Mouse (Mus musculus) lung, embryonic 15.5 days (tissue): ENCODE data around the gene Rad18. TPM values are rescaled to one million over a fixed set of nuclear protein-coding genes. Genes with fewer than 3 reads are reported as not detected.
"Not testable (repeated sequence)": the region's sequence is repeated elsewhere in the genome, so short reads cannot be mapped to it uniquely, and the experiment has no call there.

Experiments used
- ATAC-seq: fragments of 200-750 bp; cut with Nextera tagmentation; 2 replicates; pipeline ENCODE4 v1.8.0; 2017; ENCODE audit warnings: moderate number of reproducible peaks, borderline replicate concordance; ENCODE audit not compliant: low FRiP score, low TSS enrichment; ENCODE audit errors: extremely low read depth
- H3K27ac ChIP-seq: fragments of 300-500 bp; sonication (generic); 2 replicates; pipeline ENCODE4 v1.5.1; 2015; ENCODE audit warnings: moderate library complexity, mild to moderate bottlenecking, inconsistent platforms
- H3K27me3 ChIP-seq: fragments of 300-500 bp; sonication (generic); 2 replicates; pipeline ENCODE4 v1.6.1; 2015; ENCODE audit warnings: inconsistent platforms
- H3K36me3 ChIP-seq: fragments of 300-500 bp; sonication (generic); 2 replicates; pipeline ENCODE4 v1.6.1; 2015; ENCODE audit warnings: inconsistent platforms
- H3K4me1 ChIP-seq: fragments of 300-500 bp; sonication (generic); 2 replicates; pipeline ENCODE4 v1.6.1; 2015; ENCODE audit warnings: inconsistent platforms
- H3K4me2 ChIP-seq: fragments of 300-500 bp; sonication (generic); 2 replicates; pipeline ENCODE4 v1.6.1; 2015; ENCODE audit warnings: inconsistent platforms, mild to moderate bottlenecking, moderate library complexity
- H3K4me3 ChIP-seq: fragments of 300-500 bp; sonication (generic); 2 replicates; pipeline ENCODE4 v1.5.1; 2015; ENCODE audit warnings: mild to moderate bottlenecking, inconsistent platforms
- H3K9ac ChIP-seq: fragments of 300-500 bp; sonication (generic); 2 replicates; pipeline ENCODE4 v1.6.1; 2015; ENCODE audit warnings: inconsistent platforms
- H3K9me3 ChIP-seq: fragments of 300-500 bp; sonication (generic); 2 replicates; pipeline ENCODE4 v1.6.1; 2016; ENCODE audit warnings: inconsistent platforms
- WGBS: fragments of 180-500 bp; shearing (Covaris S2); methylation state at CpG from one replicate; pipeline ENCODE4 v1.1.7; 2015; 5-methylcytosine and 5-hydroxymethylcytosine counted together
- polyA plus RNA-seq: library from polyadenylated mRNA; unstranded; fragments of >200 nt; fragmentation: Nextera tagmentation; extraction: Ambion mirVana; gene quantifications from 2 replicates; pipeline ENCODE4 v1.2.1, GENCODE M21; 2015

Gene Rad18
- polyA plus RNA-seq, 1 experiment from 2014 or later, result 48.4 TPM

DNA sequence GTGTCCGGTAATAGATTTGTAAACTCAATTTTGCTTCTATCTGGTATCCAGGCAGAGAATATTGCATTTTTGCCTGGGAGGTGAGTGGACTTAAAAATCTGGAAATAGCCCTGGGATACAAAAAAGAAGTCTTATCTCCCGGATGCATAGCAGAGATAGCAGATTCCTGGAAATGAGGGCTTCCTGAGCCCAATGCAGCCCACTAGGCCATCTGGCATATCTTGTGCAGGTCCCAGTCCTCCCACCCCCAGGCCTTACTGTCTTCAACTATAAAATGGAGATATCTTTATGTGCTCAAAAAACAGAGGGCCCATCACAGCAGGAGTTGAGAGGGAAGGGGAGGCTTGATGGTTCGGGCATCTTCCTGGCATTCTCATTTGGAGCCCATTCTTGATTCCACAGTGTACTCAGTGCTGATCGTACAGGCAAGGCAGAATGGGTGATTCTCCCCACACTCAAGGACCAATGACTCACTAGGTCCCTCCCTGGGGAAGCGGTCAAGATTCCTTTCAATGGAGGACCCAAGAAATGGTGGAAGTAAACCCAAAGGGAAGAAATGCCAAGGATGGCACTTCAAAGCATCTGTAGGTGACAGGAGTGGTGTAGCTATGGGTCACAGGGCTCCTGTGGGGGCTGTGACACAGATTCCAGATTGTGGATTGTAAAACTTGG, 24.1 kb upstream of the Rad18 start:
- no peak for ATAC-seq
- Histone ChIP-seq H3K9me3 (no peaks in the 10 kb centered on the region), H3K4me2 (no peak overlapping the region), H3K36me3 (no peaks in the 10 kb centered on the region), H3K27ac (no peak overlapping the region), H3K27me3 (no peaks in the 10 kb centered on the region), H3K4me1 (no peaks in the 10 kb centered on the region), H3K4me3 (no peak overlapping the region), H3K9ac (no peak overlapping the region)
- WGBS, result 81% methylated on average over 5 of the region's 5 CpGs

DNA sequence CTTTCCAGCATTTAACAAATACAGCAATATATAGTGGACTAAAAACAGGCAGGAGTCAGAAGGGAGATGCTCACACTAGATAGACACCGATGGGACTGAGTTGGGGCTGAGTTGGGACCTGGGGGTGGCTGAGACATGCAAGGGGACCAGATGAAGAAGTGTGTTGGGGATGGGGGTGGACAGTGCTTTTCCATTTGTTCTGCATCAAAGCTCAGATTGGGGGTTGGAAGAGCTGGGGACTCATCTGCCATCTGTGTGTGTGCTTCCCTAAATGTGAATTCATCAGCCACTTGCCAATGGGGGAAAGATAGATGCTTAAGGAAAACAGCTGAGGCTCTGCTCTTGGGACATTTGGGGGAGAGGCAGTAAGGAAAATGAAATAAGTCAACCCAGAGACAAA, 23.5 kb upstream of the Rad18 start:
- no peak overlapping the region for H3K9ac ChIP-seq
- H3K27ac ChIP-seq, result no peak overlapping the region
- H3K4me3 ChIP-seq, result no peak overlapping the region
- H3K36me3 ChIP-seq, result no peaks in the 10 kb centered on the region
- ATAC-seq, result no peak
- H3K27me3 ChIP-seq, result no peaks in the 10 kb centered on the region
- no peak overlapping the region for H3K4me2 ChIP-seq
- no peaks in the 10 kb centered on the region for H3K4me1 ChIP-seq
- 97% methylated on average over 1 of the region's 1 CpGs for WGBS
- H3K9me3 ChIP-seq, result no peaks in the 10 kb centered on the region

DNA sequence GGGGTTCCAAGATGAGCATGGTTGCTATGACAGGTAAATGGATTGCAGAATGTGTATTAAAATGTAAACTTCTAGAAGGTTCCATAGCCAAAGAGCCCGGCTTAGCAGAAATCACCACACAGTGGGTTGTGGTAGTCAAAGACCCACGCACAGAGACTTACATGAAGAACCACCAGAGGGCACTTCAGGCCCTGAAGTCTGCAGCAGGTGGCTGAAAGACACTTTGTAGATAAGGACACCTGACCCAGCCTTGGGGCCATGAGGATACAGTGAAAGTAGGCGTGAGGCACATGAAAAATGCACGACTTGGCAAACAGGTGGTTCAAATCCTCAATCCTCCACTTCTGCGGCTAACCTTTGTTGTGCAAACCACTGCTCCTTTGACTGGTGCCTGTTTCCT, 20.7 kb upstream of the Rad18 start:
- ATAC-seq, result no peak
- H3K4me2 ChIP-seq, result no peak overlapping the region
- no peaks in the 10 kb centered on the region for H3K4me1 ChIP-seq
- no peak overlapping the region for H3K4me3 ChIP-seq
- no peaks in the 10 kb centered on the region for H3K36me3 ChIP-seq
- 45% methylated on average over 5 of the region's 5 CpGs for WGBS
- no peak overlapping the region for H3K9ac ChIP-seq
- no peaks in the 10 kb centered on the region for H3K9me3 ChIP-seq
- H3K27me3 ChIP-seq, result no peaks in the 10 kb centered on the region
- no peak overlapping the region for H3K27ac ChIP-seq

GRCm38 (mm10) chr6:112713951-112714350, 17.5 kb upstream of the Rad18 start:
- H3K4me3 ChIP-seq, result no peak overlapping the region
- H3K9ac ChIP-seq, result no peak overlapping the region
- H3K27ac ChIP-seq, result no peak overlapping the region
- no peak overlapping the region for H3K4me2 ChIP-seq
- H3K27me3 ChIP-seq, result no peaks in the 10 kb centered on the region
- no peaks in the 10 kb centered on the region for H3K4me1 ChIP-seq
- ATAC-seq, result no peak
- 86% methylated on average over 3 of the region's 3 CpGs for WGBS
- no peaks in the 10 kb centered on the region for H3K36me3 ChIP-seq
- H3K9me3 ChIP-seq, result no peaks in the 10 kb centered on the region

DNA sequence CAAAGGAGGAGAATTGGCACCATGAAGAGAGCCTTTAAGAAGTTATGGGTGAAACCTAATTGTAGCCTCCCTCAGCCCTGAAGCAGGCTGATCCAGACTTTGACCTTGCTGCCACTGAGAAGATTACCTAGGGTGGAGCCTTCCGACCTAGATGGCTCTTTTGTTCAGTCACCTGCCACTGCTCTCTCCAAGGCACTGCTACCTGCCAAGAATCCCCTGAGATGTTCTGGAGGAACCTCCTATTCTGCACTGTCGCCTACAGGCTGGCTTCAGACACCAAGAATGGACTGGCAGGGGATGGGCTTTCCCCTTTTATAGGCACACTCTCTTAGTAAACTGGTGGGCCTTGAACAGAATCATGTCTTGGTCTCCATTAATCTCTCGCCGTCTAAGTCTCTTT, 5.8 kb upstream of the Rad18 start:
- not testable (repeated sequence) for H3K4me1 ChIP-seq, H3K9ac ChIP-seq, H3K4me2 ChIP-seq, H3K36me3 ChIP-seq, H3K27me3 ChIP-seq, H3K9me3 ChIP-seq, H3K4me3 ChIP-seq, ATAC-seq, H3K27ac ChIP-seq
- WGBS, result 78% methylated on average over 4 of the region's 4 CpGs

- H3K4me1 ChIP-seq, result peaks cover 5% of the 10 kb centered on the region
- no peaks in the 10 kb centered on the region for H3K9me3 ChIP-seq
- no peak overlapping the region for H3K27ac ChIP-seq
- no peaks in the 10 kb centered on the region for H3K27me3 ChIP-seq
- no peaks in the 10 kb centered on the region for H3K36me3 ChIP-seq
- no peak overlapping the region for H3K4me2 ChIP-seq
- ATAC-seq, result no peak
- WGBS, result 0% methylated on average over 1 of the region's 1 CpGs
- H3K9ac ChIP-seq, result no peak overlapping the region
- no peak overlapping the region for H3K4me3 ChIP-seq
Observed at GRCm38 (mm10) chr6:112700392-112700791, 3.9 kb upstream of the Rad18 start.

- Histone ChIP-seq H3K9me3 (no peaks in the 10 kb centered on the region), H3K4me3 (no peak overlapping the region), H3K27ac (no peak overlapping the region), H3K9ac (no peak overlapping the region), H3K27me3 (no peaks in the 10 kb centered on the region), H3K36me3 (no peaks in the 10 kb centered on the region), H3K4me1 (peaks cover 10% of the 10 kb centered on the region), H3K4me2 (no peak overlapping the region)
- no peak for ATAC-seq
- WGBS, result 44% methylated on average over 1 of the region's 1 CpGs
Observed at GRCm38 (mm10) chr6:112699115-112699514, 2.6 kb upstream of the Rad18 start.

- H3K4me3 ChIP-seq, result no peak overlapping the region
- H3K9ac ChIP-seq, result no peak overlapping the region
- H3K27me3 ChIP-seq, result no peaks in the 10 kb centered on the region
- H3K9me3 ChIP-seq, result no peaks in the 10 kb centered on the region
- peaks cover 10% of the 10 kb centered on the region for H3K4me1 ChIP-seq
- no peak overlapping the region for H3K4me2 ChIP-seq
- peaks cover 15% of the 10 kb centered on the region for H3K36me3 ChIP-seq
- 79% methylated on average over 5 of the region's 5 CpGs for WGBS
- H3K27ac ChIP-seq, result no peak overlapping the region
- ATAC-seq, result no peak
Observed at GRCm38 (mm10) chr6:112694492-112694891, 2.0 kb downstream of the Rad18 start.

GRCm38 (mm10) chr6:112691523-112691922, 5.0 kb downstream of the Rad18 start:
- H3K9me3 ChIP-seq, result no peaks in the 10 kb centered on the region
- H3K4me2 ChIP-seq, result no peak overlapping the region
- no peak overlapping the region for H3K4me3 ChIP-seq
- no peak for ATAC-seq
- 96% methylated on average over 1 of the region's 1 CpGs for WGBS
- peaks cover 15% of the 10 kb centered on the region for H3K36me3 ChIP-seq
- H3K9ac ChIP-seq, result no peak overlapping the region
- H3K4me1 ChIP-seq, result peaks cover 10% of the 10 kb centered on the region
- no peak overlapping the region for H3K27ac ChIP-seq
- no peaks in the 10 kb centered on the region for H3K27me3 ChIP-seq

DNA sequence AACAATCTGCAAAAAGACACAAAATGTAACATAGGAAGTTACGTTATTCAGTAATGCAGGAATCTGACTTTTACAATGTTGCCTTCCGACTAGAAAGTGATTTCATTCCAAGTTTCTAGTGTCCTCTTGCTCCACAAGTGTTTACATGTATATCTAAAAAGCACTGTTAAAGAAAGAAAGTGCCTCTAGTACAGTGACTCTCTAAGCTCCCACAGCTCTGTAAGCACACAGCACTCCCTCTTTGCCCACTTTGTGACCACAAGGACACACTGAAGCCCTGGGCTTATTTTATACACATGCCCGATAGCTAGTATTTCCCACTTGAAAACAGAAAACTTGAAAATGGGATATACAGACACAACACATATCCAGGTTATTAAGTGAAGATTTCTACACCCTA, 8.5 kb downstream of the Rad18 start:
- no peak overlapping the region for H3K4me3 ChIP-seq
- no peak overlapping the region for H3K9ac ChIP-seq
- H3K27ac ChIP-seq, result no peak overlapping the region
- ATAC-seq, result no peak
- no peak overlapping the region for H3K4me2 ChIP-seq
- H3K27me3 ChIP-seq, result no peaks in the 10 kb centered on the region
- 65% methylated on average over 3 of the region's 3 CpGs for WGBS
- H3K9me3 ChIP-seq, result no peaks in the 10 kb centered on the region
- no peaks in the 10 kb centered on the region for H3K4me1 ChIP-seq
- H3K36me3 ChIP-seq, result peaks cover 18% of the 10 kb centered on the region; the same call in 1 of the 2 replicates

GRCm38 (mm10) chr6:112686485-112686884, 10.0 kb downstream of the Rad18 start:
- Histone ChIP-seq H3K4me1 (no peaks in the 10 kb centered on the region), H3K9me3 (no peaks in the 10 kb centered on the region), H3K27ac (no peak overlapping the region), H3K27me3 (no peaks in the 10 kb centered on the region), H3K36me3 (peaks cover 12% of the 10 kb centered on the region), H3K4me2 (no peak overlapping the region), H3K9ac (no peak overlapping the region), H3K4me3 (no peak overlapping the region)
- no peak for ATAC-seq
- WGBS, result 71% methylated on average over 7 of the region's 7 CpGs

DNA sequence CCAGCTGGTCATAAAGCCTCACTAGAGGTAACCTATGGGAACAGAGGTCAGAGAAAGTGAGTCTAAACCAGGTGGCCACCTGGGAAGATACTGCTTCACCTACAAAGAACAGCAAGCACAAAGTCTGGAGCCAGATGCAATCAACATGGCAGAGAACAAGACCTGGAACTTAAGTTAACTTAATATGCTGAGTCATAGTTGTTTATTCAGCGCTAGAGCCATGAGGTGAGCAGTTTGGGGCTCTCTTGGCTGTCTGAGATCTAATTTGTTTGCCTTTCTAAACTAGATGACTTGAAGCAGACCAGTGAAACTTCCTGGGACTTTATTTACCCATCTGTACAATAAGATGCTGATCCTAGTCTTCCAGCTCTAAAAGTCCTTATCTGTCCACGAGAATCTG, 12.4 kb downstream of the Rad18 start:
- no peak overlapping the region for H3K27ac ChIP-seq
- no peak overlapping the region for H3K4me2 ChIP-seq
- no peaks in the 10 kb centered on the region for H3K4me1 ChIP-seq
- no peak overlapping the region for H3K4me3 ChIP-seq
- H3K27me3 ChIP-seq, result no peaks in the 10 kb centered on the region
- H3K9me3 ChIP-seq, result no peaks in the 10 kb centered on the region
- peaks cover 24% of the 10 kb centered on the region for H3K36me3 ChIP-seq
- WGBS, result 78% methylated on average over 2 of the region's 2 CpGs
- no peak for ATAC-seq
- no peak overlapping the region for H3K9ac ChIP-seq

- Histone ChIP-seq H3K4me1 (no peaks in the 10 kb centered on the region), H3K4me2 (no peak overlapping the region), H3K9me3 (no peaks in the 10 kb centered on the region), H3K9ac (no peak overlapping the region), H3K27ac (no peak overlapping the region), H3K27me3 (no peaks in the 10 kb centered on the region), H3K36me3 (0 out of 2 replicates have a peak, but pooled peaks cover 3% of the 10 kb centered on the region), H3K4me3 (no peak overlapping the region)
- no peak for ATAC-seq
- whole genome bisulfite sequencing, result 85% methylated on average over 5 of the region's 5 CpGs
Observed at GRCm38 (mm10) chr6:112632071-112632470, 64.4 kb downstream of the Rad18 start.
